Mouse (Mus musculus) lung, postnatal 0 days (tissue): ENCODE results near the gene Tmem203. TPM values are rescaled to one million over a fixed set of nuclear protein-coding genes. Genes with fewer than 3 reads are reported as not detected.
A peak's percentile ranks its signal among the peaks of the same experiment; 100 is the strongest.

Experiments used
- ATAC-seq: fragments of 200-750 bp; cut with Nextera tagmentation; 2 replicates; pipeline ENCODE4 v1.8.0; 2017; ENCODE audit warnings: moderate library complexity
- DNase-seq: peaks from one replicate; pipeline ENCODE4 v3.0.0-alpha.2; 2016; ENCODE audit warnings: low spot score
- H3K27ac ChIP-seq: fragments of 300-500 bp; sonication (generic); 2 replicates; pipeline ENCODE4 v1.5.1; 2014; ENCODE audit warnings: antibody characterized with exemption, mild to moderate bottlenecking, low read length, mixed read lengths
- H3K27me3 ChIP-seq: fragments of 300-500 bp; sonication (generic); replicated peaks from 2 replicates; pipeline ENCODE4 v1.6.1; 2014; ENCODE audit warnings: low read length, mixed read lengths; ENCODE audit not compliant: insufficient read depth
- H3K36me3 ChIP-seq: fragments of 300-500 bp; sonication (generic); 2 replicates; pipeline ENCODE4 v1.6.1; 2014; ENCODE audit warnings: low read length, mixed read lengths; ENCODE audit not compliant: insufficient read depth
- H3K4me1 ChIP-seq: fragments of 300-500 bp; sonication (generic); 2 replicates; pipeline ENCODE4 v1.6.1; 2014; ENCODE audit warnings: antibody characterized with exemption, low read depth, low read length, mixed read lengths; ENCODE audit not compliant: insufficient read depth
- H3K4me2 ChIP-seq: fragments of 300-500 bp; sonication (generic); replicated peaks from 2 replicates; pipeline ENCODE4 v1.6.1; 2014; ENCODE audit warnings: low read depth, mild to moderate bottlenecking, low read length, moderate library complexity, mixed read lengths
- H3K4me3 ChIP-seq: fragments of 300-500 bp; sonication (generic); 2 replicates; pipeline ENCODE4 v1.5.1; 2014; ENCODE audit warnings: low read depth, low read length
- H3K9ac ChIP-seq: fragments of 300-500 bp; sonication (generic); replicated peaks from 2 replicates; pipeline ENCODE4 v1.6.1; 2014; ENCODE audit warnings: low read depth, mild to moderate bottlenecking
- H3K9me3 ChIP-seq: fragments of 300-500 bp; sonication (generic); 2 replicates; pipeline ENCODE4 v1.6.1; 2016; ENCODE audit warnings: low read length, mixed read lengths
- CTCF ChIP-seq: IDR thresholded peaks from 2 replicates; pipeline ENCODE4 v1.5.1; 2016; ENCODE audit warnings: antibody characterized with exemption, mild to moderate bottlenecking
- EP300 ChIP-seq: IDR thresholded peaks from 2 replicates; pipeline ENCODE4 v1.6.1; 2016; ENCODE audit warnings: antibody characterized with exemption, mild to moderate bottlenecking, control low read depth
- WGBS: fragments of 180-500 bp; shearing (Covaris S2); extraction: QIAGEN DNeasy Blood & Tissue Kit; methylation state at CpG from one replicate; pipeline ENCODE4 v1.1.7; 2014; 5-methylcytosine and 5-hydroxymethylcytosine counted together
- polyA plus RNA-seq: library from polyadenylated mRNA; unstranded; fragments of >200 nt; fragmentation: Nextera tagmentation; extraction: Ambion mirVana; gene quantifications from 2 replicates; pipeline ENCODE4 v1.2.1, GENCODE M21; 2015

Tmem203 gene
- polyA plus RNA-seq, 1 experiment from 2014 or later, result 44.9 TPM

GRCm38 (mm10) chr2:25258887-25259286 lies 3.6 kb downstream of the Tmem203 start:
- Histone ChIP-seq H3K9ac (no peak overlapping the region), H3K9me3 (no peaks in the 10 kb centered on the region), H3K4me3 (no peak overlapping the region), H3K27ac (no peak overlapping the region), H3K36me3 (no peaks in the 10 kb centered on the region; the same call in 1 of the 2 replicates), H3K4me1 (peaks cover 11% of the 10 kb centered on the region), H3K4me2 (no peak overlapping the region), H3K27me3 (no peaks in the 10 kb centered on the region)
- DNase-seq, result no peak
- peak; percentile 65 for TF ChIP-seq CTCF
- TF ChIP-seq EP300, result no peak
- 68% methylated on average over 2 of the region's 2 CpGs for WGBS
- ATAC-seq, result no peak

- Histone ChIP-seq H3K4me1 (peaks cover 14% of the 10 kb centered on the region; the same call in 1 of the 2 replicates), H3K9me3 (no peaks in the 10 kb centered on the region), H3K9ac (no peak overlapping the region), H3K27me3 (no peaks in the 10 kb centered on the region), H3K27ac (peak overlapping the region; percentile 11; the same call in 1 of the 2 replicates), H3K36me3 (no peaks in the 10 kb centered on the region), H3K4me2 (peak overlapping the region; percentile 98), H3K4me3 (peak overlapping the region; percentile 71)
- 48% methylated on average over 12 of the region's 12 CpGs for WGBS
- DNase-seq (no peak), ATAC-seq (peak; percentile 5)
- TF ChIP-seq CTCF, result no peak
- TF ChIP-seq EP300, result peak; percentile 36; the same call in 1 of the 2 replicates
These were observed 6.6 kb downstream of the Tmem203 start for GRCm38 (mm10) chr2:25261870-25262269.

- WGBS, result under 1% methylated on average over 39 of the region's 39 CpGs
- peak; percentile 98 for DNase-seq
- TF ChIP-seq CTCF (peak; percentile 20), EP300 (no peak)
These were observed 7.1 kb downstream of the Tmem203 start, which contains the start of gene Tprn for GRCm38 (mm10) chr2:25262291-25262767. Gene Tprn (plus strand): TSS chr2:25262618.

GRCm38 (mm10) chr2:25262795-25263622 lies 7.8 kb downstream of the Tmem203 start:
- WGBS, result under 1% methylated on average over 78 of the region's 82 CpGs
- TF ChIP-seq EP300 (no peak), CTCF (no peak; the same call in 1 of the 2 replicates)
- no peak overlapping the region; the same call in 1 of the 2 replicates for H3K27ac ChIP-seq
- peak overlapping the region; percentile 71 for H3K4me3 ChIP-seq
- no peaks in the 10 kb centered on the region for H3K9me3 ChIP-seq
- peak overlapping the region; percentile 48 for H3K9ac ChIP-seq
- ATAC-seq (peak; percentile 5), DNase-seq (peak; percentile 46)
- no peaks in the 10 kb centered on the region for H3K27me3 ChIP-seq
- H3K4me2 ChIP-seq, result peak overlapping the region; percentile 98
- H3K4me1 ChIP-seq, result peaks cover 14% of the 10 kb centered on the region; the same call in 1 of the 2 replicates
- no peaks in the 10 kb centered on the region for H3K36me3 ChIP-seq

More at GRCm38 (mm10) chr2:25262291-25262767, 7.1 kb downstream of the Tmem203 start, which contains the start of gene Tprn:
- H3K27me3 ChIP-seq, result no peaks in the 10 kb centered on the region
- H3K9ac ChIP-seq, result peak within 1 kb of the TSS; percentile 48
- H3K4me2 ChIP-seq, result peak within 1 kb of the TSS; percentile 98
- H3K4me3 ChIP-seq, result peak within 1 kb of the TSS; percentile 71
- H3K9me3 ChIP-seq, result no peaks in the 10 kb centered on the region
- peak; percentile 99 for ATAC-seq
- peaks cover 14% of the 10 kb centered on the region; the same call in 1 of the 2 replicates for H3K4me1 ChIP-seq
- H3K27ac ChIP-seq, result peak within 1 kb of the TSS; percentile 11
- no peaks in the 10 kb centered on the region for H3K36me3 ChIP-seq

GRCm38 (mm10) chr2:25263623-25264285 lies 8.5 kb downstream of the Tmem203 start:
- Histone ChIP-seq H3K27ac (no peak overlapping the region), H3K9ac (0 out of 2 replicates have a peak overlapping the region, but pooled peaks have one; percentile 48), H3K4me3 (peak overlapping the region; percentile 71), H3K4me2 (peak overlapping the region; percentile 98), H3K27me3 (no peaks in the 10 kb centered on the region), H3K9me3 (no peaks in the 10 kb centered on the region), H3K4me1 (peaks cover 14% of the 10 kb centered on the region; the same call in 1 of the 2 replicates), H3K36me3 (no peaks in the 10 kb centered on the region)
- no peak for TF ChIP-seq CTCF
- TF ChIP-seq EP300, result no peak
- ATAC-seq, result no peak
- WGBS, result 22% methylated on average over 12 of the region's 12 CpGs
- DNase-seq, result no peak

- Histone ChIP-seq H3K4me2 (no peak overlapping the region), H3K9me3 (no peaks in the 10 kb centered on the region), H3K36me3 (no peaks in the 10 kb centered on the region), H3K27ac (no peak overlapping the region), H3K9ac (no peak overlapping the region), H3K4me1 (peaks cover 14% of the 10 kb centered on the region; the same call in 1 of the 2 replicates), H3K27me3 (no peaks in the 10 kb centered on the region), H3K4me3 (no peak overlapping the region)
- ATAC-seq, result no peak
- WGBS, result 79% methylated on average over 5 of the region's 5 CpGs
- no peak for DNase-seq
- TF ChIP-seq EP300 (no peak), CTCF (no peak)
These were observed 9.0 kb downstream of the Tmem203 start for GRCm38 (mm10) chr2:25264286-25264660.
